Mouse (Mus musculus) heart, adult 2 months (tissue): ENCODE results near the gene Kcnj6. TPM values are rescaled to one million over a fixed set of nuclear protein-coding genes. Genes with fewer than 3 reads are reported as not detected.

Source experiments
- DNase-seq, 2 experiments: peaks; one replicate each; pipeline ENCODE4 v3.0.0; 2021
- H3K27ac ChIP-seq: fragments of 200-600 bp; 2 replicates; pipeline ENCODE4 v1.8.1; 2022
- H3K27me3 ChIP-seq: fragments of 200-500 bp; 2 replicates; pipeline ENCODE4 v1.6.1; 2012; ENCODE audit warnings: mild to moderate bottlenecking, low read length, inconsistent platforms, mixed read lengths; ENCODE audit not compliant: control insufficient read depth, insufficient read depth
- H3K36me3 ChIP-seq: fragments of 200-500 bp; 2 replicates; pipeline ENCODE4 v1.6.1; 2012; ENCODE audit warnings: low read length, inconsistent platforms; ENCODE audit not compliant: control insufficient read depth, insufficient read depth
- H3K4me1 ChIP-seq: fragments of 200-500 bp; 2 replicates; pipeline ENCODE4 v1.6.1; 2011; ENCODE audit warnings: low read length; ENCODE audit not compliant: control insufficient read depth, insufficient read depth
- H3K4me3 ChIP-seq: fragments of 200-600 bp; 2 replicates; pipeline ENCODE4 v1.8.1; 2022
- H3K79me2 ChIP-seq: fragments of 200-500 bp; replicated peaks from 2 replicates; pipeline ENCODE4 v1.6.1; 2012; ENCODE audit warnings: mild to moderate bottlenecking, inconsistent platforms, low read length, moderate library complexity, mixed read lengths; ENCODE audit not compliant: control insufficient read depth, insufficient read depth
- H3K9ac ChIP-seq: fragments of 200-500 bp; 2 replicates; pipeline ENCODE4 v1.6.1; 2012; ENCODE audit warnings: low read depth, mild to moderate bottlenecking, control low read depth, inconsistent platforms, low read length, mixed read lengths
- CTCF ChIP-seq: fragments of 200-600 bp; IDR thresholded peaks from 2 replicates; pipeline ENCODE4 v1.8.1; 2022; ENCODE audit warnings: antibody characterized with exemption, mild to moderate bottlenecking, moderate library complexity
- EP300 ChIP-seq: fragments of 200-500 bp; IDR thresholded peaks from 2 replicates; pipeline ENCODE4 v1.6.1; 2011; ENCODE audit warnings: low read depth, low read length, control low read depth; ENCODE audit not compliant: insufficient read depth
- POLR2A ChIP-seq: fragments of 200-500 bp; IDR thresholded peaks from 2 replicates; pipeline ENCODE4 v1.6.1; 2011; ENCODE audit warnings: mild to moderate bottlenecking, low read depth, low read length, control low read depth; ENCODE audit not compliant: insufficient read depth
- WGBS: fragments of 180-500 bp; shearing (Covaris S2); methylation state at CpG from one replicate; pipeline ENCODE4 v1.1.7; 2018; 5-methylcytosine and 5-hydroxymethylcytosine counted together
- intact Hi-C: fragments of 180-260 bp; cut with DNase I; formaldehyde crosslinking; loops from one replicate; pipeline ENCODE4 v1.15.1; 2025
- polyA plus RNA-seq: library from polyadenylated mRNA; depleted of rRNA; stranded (reverse); fragments of >200 nt; gene quantifications from 2 replicates; pipeline ENCODE4 v1.2.3, GENCODE M21; 2012
- total RNA-seq, 2 experiments: library from RNA; stranded (reverse); gene quantifications; 2 replicates each; pipeline ENCODE4 v1.2.3; 2021

Gene Kcnj6
- total and polyA plus RNA-seq, 3 experiments: not detected

DNA sequence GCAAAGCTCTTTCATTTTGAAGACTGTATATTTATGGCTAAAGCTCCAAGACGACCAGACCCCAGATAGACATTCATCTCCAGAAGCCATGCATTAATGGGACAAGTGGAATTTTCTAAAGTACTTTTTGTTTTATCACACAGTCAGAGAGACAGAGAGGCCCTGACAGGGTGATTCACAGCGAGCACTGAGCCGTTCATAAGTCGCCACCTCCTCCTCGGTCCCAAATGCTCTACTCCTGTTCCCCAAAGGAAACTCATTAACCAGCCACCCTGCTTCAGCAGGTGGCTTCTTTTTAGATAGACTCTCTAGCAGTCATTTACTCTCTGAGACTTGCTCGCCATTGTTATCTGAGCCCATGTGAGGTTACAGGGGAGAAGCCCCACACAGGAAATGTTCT lies 72.1 kb downstream of the Kcnj6 start:
- no peaks in the 10 kb centered on the region for H3K79me2 ChIP-seq
- no peaks in the 10 kb centered on the region for H3K36me3 ChIP-seq
- TF ChIP-seq EP300: no peak
- TF ChIP-seq CTCF: no peak
- no peak for TF ChIP-seq POLR2A
- H3K4me3 ChIP-seq: no peak overlapping the region
- no peak overlapping the region for H3K27ac ChIP-seq
- no peak for DNase-seq
- no peaks in the 10 kb centered on the region for H3K27me3 ChIP-seq
- WGBS: 53% methylated on average over 6 of the region's 6 CpGs
- intact Hi-C loops: no loop called here
- H3K9ac ChIP-seq: no peak overlapping the region
- no peaks in the 10 kb centered on the region for H3K4me1 ChIP-seq

DNA sequence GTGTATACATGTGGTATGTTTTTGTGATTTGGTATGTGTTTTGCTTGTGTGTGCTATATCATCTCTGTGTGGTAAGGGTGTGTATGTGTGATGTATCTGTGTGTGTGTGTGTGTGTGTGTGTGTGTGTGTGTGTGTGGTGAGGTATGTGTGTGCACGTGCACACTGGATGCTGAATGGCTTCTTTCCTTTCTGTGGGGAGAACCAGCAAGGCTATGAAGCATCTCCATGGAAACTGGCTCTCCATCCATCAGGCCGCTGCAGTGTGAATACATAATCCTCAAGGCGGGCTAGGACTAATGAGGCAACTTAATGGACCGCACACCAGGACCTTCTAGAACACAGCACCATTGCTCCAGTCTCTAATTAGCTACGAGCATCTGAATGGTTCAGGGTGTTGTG lies 78.3 kb downstream of the Kcnj6 start:
- intact Hi-C loops: no loop called here
- no peaks in the 10 kb centered on the region for H3K36me3 ChIP-seq
- DNase-seq: no peak

DNA sequence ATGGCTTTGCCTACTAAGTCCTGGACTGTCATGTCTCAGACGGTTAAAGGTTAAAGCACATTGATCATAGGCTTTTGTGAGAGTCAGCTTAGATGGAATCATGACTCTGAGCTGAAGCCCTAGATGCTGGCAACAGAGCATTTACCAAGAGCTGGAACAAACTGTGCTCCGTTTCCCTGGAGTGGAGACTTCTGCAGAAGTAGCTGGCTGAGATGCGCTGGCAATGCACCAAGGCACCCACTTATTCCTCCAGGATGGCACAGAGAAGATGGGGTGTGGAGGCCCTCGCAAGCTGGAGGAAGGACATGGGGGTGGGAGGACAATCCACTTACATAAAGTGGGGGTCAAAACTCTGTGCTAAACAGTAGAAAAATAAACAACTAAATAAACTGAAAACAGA lies 91.5 kb downstream of the Kcnj6 start:
- Histone ChIP-seq H3K27ac (no peak overlapping the region), H3K27me3 (no peaks in the 10 kb centered on the region), H3K4me3 (no peak overlapping the region), H3K4me1 (no peaks in the 10 kb centered on the region), H3K9ac (no peak overlapping the region), H3K36me3 (no peaks in the 10 kb centered on the region), H3K79me2 (no peaks in the 10 kb centered on the region)
- 87% methylated on average over 4 of the region's 4 CpGs for WGBS
- DNase-seq: no peak
- TF ChIP-seq POLR2A: no peak
- TF ChIP-seq EP300: no peak
- no peak for TF ChIP-seq CTCF
- intact Hi-C loops: no loop called here

More for the DNA sequence above, 78.3 kb downstream of the Kcnj6 start:
- Histone ChIP-seq H3K79me2 (no peaks in the 10 kb centered on the region), H3K27ac (no peak overlapping the region), H3K27me3 (no peaks in the 10 kb centered on the region), H3K4me1 (no peaks in the 10 kb centered on the region), H3K9ac (no peak overlapping the region), H3K4me3 (no peak overlapping the region)
- TF ChIP-seq POLR2A (no peak), EP300 (no peak), CTCF (no peak)
- 85% methylated on average over 5 of the region's 5 CpGs for WGBS

DNA sequence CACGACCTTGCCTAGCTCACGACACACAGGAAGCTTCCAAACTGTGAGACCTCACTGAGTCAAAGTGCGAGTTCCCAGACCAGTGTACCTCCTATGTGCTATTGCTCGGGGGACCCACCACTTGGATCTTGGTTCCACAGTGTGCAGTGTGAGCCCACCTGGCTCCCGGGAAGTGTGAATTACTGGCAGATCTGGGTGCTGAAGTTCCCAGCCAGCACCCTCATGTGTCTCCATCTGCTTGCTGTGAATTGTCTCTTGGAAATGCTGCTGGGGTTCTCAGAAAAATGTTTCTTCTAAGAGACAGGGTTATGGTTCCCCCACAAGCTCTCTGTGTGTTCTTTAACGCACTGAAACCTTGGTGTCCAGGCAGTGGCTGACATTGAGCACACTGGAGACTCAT lies 98.7 kb downstream of the Kcnj6 start:
- no peak overlapping the region for H3K9ac ChIP-seq
- DNase-seq: no peak
- no peaks in the 10 kb centered on the region for H3K36me3 ChIP-seq
- H3K27ac ChIP-seq: no peak overlapping the region
- H3K4me1 ChIP-seq: no peaks in the 10 kb centered on the region
- intact Hi-C loops: no loop called here
- no peak overlapping the region for H3K4me3 ChIP-seq
- TF ChIP-seq POLR2A (no peak), EP300 (no peak), CTCF (no peak)
- H3K27me3 ChIP-seq: no peaks in the 10 kb centered on the region
- WGBS: 78% methylated on average over 6 of the region's 6 CpGs
- H3K79me2 ChIP-seq: no peaks in the 10 kb centered on the region

DNA sequence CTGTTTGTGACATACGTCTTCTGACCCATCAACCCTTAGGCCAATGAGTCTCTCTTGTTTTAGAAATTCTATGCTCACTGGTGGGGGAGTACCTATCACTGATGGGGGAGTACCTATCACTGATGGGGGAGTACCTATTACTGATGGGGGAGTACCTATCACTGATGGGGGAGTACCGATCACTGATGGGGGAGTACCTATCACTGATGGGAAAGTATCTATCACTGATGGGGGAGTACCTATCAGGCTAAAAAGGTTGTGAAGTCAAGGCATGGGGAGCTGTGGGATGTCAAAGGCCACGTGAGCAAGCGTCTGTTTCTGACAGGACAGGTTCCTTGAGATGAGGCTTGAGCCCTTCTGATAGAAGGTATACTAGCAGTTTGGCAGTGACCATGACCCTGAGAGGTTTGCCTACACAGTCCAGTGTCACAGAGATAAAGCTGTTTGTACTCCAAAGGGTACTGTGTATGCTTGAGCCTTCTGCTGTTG lies 105.3 kb downstream of the Kcnj6 start:
- intact Hi-C loops: no loop called here
- Histone ChIP-seq H3K27ac (no peak overlapping the region), H3K36me3 (no peaks in the 10 kb centered on the region), H3K4me3 (no peak overlapping the region), H3K9ac (no peak overlapping the region), H3K4me1 (peaks cover 2% of the 10 kb centered on the region; the same call in 1 of the 2 replicates), H3K27me3 (no peaks in the 10 kb centered on the region), H3K79me2 (no peaks in the 10 kb centered on the region)
- TF ChIP-seq POLR2A (no peak), CTCF (no peak), EP300 (no peak)
- DNase-seq: no peak
- WGBS: 83% methylated on average over 4 of the region's 4 CpGs

DNA sequence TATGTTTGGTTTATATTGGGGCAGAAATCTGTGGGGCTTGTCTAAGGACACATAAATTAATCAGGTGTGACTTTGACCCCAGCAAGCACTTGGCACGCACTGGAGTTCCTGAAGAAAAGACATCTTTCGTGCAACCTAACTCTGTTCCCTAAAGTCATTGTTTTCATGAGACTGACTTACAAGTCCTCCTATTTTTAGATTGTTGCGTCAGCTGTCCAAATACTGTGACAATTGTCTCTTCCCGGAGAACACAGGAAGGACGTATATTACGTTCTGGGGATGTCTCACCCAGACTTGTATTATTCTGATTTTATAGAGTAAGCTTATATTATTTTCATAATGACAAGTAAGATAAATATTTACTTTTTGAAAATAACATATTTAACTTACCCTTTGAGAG lies 106.9 kb downstream of the Kcnj6 start:
- TF ChIP-seq POLR2A: no peak
- TF ChIP-seq CTCF: no peak
- TF ChIP-seq EP300: no peak
- no peak overlapping the region for H3K27ac ChIP-seq
- 19% methylated on average over 6 of the region's 6 CpGs for WGBS
- no peak overlapping the region for H3K4me3 ChIP-seq
- H3K27me3 ChIP-seq: no peaks in the 10 kb centered on the region
- intact Hi-C loops: no loop called here
- H3K9ac ChIP-seq: no peak overlapping the region
- no peak for DNase-seq
- H3K36me3 ChIP-seq: no peaks in the 10 kb centered on the region
- peaks cover 2% of the 10 kb centered on the region; the same call in 1 of the 2 replicates for H3K4me1 ChIP-seq
- no peaks in the 10 kb centered on the region for H3K79me2 ChIP-seq
